Mouse (Mus musculus) adipocyte (in vitro differentiated cells): ENCODE measurements around the gene Cfb.
A peak's percentile ranks its signal among the peaks of the same experiment; 100 is the strongest.

ENCODE experiments used
- DNase-seq: peaks from one replicate; pipeline ENCODE4 v3.0.0-alpha.2; 2016; ENCODE audit warnings: low spot score

The Cfb gene

DNA sequence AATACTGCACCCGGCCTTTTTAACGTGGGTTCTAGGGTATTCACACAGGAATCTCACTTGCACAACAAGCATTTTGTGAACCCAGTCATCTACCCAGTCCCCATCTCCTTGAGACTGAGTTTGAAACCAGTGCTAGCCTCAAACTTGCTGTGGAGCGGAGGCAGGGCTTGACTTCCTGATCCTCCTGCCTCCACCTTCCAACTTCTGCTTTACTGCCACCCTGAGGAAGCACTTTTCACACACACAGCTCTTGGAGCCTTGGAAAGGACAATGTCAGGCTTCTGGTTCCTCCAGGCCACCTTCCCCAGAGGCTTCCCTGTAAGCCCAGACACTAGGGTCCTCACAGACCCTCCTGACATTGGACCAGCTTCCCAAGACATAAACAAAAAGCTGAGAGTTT, 21.0 kb upstream of the Cfb start:
- peak; percentile 45 for DNase-seq

GRCm38 (mm10) chr17:34881683-34882310, 19.5 kb upstream of the Cfb start, which contains the start of gene Gm20547:
TSS of gene Gm20547 (minus strand) at chr17:34882042.
- DNase-seq = no peak

- DNase-seq = no peak
These were observed 18.8 kb upstream of the Cfb start for GRCm38 (mm10) chr17:34881166-34881565.

- no peak for DNase-seq
These were observed 17.1 kb upstream of the Cfb start, which contains the start of gene Zbtb12 for GRCm38 (mm10) chr17:34879336-34879879. TSS of gene Zbtb12 (plus strand) at chr17:34879483.

DNA sequence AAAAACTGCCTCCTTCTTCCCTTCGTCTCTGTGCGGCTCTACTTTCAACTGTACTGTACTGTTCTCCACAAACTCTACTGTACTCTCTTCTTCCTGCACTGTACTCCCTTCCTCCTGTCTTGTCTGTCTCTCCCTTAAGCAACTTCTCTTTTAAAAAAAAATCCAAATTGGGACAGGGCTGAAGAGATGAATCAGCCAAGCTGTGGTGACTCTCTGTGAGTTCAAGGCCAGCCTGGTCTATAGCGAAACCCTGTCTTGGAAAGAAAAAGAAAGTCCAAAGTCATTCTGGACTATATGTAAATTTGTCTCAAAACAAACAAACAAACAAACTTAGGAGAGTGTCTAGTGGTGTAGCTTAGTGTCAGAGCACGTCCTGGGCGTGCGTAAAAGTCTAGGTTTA, 12.0 kb upstream of the Cfb start:
- DNase-seq = no peak

GRCm38 (mm10) chr17:34865981-34866380, 3.7 kb upstream of the Cfb start:
- no peak for DNase-seq

- DNase-seq = peak; percentile 36
These were observed 458 bp downstream of the Cfb start for GRCm38 (mm10) chr17:34861704-34862415.

DNA sequence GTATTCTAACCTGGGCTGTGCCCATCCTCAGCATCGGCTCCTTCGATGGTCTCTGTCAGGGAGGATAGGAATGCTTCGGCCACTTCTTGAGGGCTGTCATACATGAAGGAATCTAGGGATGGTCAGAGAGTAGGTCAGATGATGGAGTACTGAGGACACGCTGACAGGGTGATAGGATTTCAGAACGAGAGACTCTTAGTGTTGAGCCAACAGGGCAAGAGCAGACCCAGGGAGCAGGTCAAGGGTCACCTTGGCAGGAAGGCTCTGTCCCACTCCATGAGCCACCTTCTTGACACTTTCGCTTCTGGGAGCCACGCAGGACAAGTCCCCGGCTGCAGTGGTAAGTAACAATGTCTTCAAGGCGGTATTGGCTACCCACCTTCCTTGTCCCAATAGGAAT, 1.8 kb downstream of the Cfb start:
- DNase-seq = no peak

DNA sequence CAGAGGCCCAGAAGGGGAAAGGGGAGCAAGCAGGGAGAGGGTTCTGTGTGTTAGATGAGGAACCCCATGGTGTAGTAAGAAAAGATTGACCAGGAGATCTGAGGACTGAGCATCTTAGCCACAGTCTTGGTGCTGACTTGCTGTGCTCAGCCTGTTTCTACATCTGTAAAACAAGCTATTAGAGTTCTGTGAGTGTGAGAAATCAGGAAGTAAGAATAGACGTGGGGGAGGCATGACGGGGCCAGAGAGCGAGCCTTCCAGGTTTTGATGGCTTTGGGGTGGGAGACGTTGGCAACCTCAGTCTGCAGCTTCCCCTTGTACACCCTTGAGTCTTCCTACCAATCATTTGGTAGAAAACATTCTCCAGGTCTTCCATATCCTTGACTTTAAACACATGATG, 3.6 kb downstream of the Cfb start:
- DNase-seq = no peak

DNA sequence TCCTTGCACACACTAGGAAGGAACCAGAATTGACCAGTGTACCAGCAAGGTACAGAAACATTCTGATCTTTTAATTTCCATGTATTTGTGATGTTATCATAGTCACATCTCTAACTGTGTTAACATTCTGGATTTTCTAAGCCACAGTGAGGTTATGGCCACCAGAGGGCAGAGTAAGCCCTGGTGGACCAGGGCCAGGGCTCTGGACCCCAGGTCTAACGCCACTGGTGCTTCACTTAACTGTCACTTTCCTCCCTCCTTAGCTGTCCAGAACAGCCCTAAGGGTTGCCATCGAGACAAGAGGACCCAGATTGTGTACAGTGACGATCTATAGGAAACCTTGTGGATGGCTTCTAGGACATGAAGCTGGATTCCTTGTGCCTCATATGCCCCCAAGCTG, 6.5 kb downstream of the Cfb start:
- peak; percentile 50 for DNase-seq

DNA sequence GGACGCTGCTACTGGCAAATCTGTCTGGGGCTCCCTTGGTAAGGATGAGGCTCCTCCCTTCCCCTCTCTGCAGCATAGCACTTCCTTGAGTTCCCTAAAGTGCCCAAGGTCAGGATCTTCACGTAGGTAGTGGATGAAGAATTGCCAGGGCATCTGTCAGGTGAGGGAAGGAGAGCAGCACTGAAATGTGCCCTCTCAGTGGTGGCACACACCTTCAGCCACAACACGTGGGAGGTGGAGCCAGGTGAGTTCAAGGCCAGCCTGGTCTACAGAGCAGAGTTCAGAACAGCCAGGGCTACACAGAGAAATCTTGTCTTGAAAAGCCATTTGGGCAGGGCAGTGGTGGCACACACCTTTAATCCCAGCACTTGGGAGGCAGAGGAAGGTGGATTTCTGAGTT, 7.6 kb downstream of the Cfb start:
- DNase-seq = no peak

- DNase-seq = no peak
These were observed 8.8 kb downstream of the Cfb start for GRCm38 (mm10) chr17:34853511-34853910.

DNA sequence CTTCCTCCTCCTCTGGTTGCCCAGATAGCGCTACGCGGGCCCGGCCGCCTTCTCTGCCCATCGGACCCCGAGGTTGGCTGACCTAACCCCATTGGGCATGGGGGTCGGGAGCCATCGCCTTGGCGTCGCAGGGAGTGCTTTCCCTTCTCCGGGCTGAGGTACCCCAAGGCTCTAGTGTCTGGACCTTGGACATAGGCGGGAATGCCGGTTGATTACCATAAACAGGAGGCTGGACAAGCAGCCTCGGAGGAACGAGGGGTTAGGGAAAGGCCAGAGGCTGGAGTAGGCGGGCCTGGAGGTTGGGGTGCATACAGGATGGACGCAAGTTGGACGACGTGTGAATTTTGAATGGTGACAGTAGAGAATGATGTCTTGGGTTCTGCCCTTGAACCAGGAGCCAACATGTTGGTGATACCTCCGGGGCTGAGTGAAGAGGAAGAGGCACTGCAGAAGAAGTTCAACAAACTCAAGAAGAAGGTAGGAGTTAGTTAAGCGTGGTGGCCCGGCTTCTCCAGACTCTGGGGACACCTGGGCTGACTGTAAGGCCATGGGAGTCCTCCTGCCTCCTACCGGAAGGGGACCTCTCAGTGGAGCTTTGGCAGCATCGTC, 11.7 kb downstream of the Cfb start:
- DNase-seq = no peak

DNA sequence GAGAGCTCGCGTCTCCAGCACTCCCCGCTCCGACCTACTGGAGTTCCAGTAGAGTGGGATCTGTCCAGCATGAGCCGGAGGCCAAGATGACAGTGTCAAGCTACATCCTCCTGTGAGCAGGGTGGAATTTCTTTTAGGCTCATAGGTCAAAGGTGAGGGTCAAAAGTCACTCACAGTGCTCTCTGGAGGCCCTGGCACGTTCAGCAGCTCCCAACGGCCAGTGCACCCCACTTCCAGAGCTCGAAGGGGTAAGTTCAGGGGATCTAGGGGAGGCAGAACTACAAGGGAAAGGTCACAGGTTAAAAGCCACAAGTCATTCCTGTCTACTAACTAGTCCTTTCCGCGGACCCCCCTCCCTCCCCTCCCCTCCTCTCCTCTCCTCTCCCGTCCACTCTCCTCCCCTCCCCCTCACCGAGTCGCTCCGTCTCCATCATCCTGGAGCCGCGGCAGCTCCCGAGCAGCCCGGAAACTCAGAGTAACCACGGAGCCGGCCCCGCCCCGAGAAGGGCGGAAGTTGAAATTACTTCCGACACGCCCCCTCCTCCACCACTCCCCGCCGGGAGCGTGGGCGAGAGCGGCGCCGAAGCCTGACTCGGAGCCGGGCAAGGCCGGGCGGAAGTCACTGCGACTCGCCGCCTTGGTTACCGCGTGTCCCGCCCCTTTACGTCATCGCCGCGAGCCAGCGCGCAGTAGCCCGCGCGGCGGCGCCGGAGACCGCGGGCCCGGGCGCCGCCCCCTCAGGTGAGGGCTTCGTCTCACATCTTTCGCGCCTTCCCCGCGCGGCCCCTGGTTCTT, 12.4 kb downstream of the Cfb start, which contains the start of the genes Skiv2l and Nelfe:
Gene Skiv2l, minus strand, starts transcription at position 489 of the 795 bp plus-strand sequence.
Gene Nelfe, plus strand, starts transcription at position 670 of the 795 bp plus-strand sequence.
- DNase-seq = peak; percentile 98

DNA sequence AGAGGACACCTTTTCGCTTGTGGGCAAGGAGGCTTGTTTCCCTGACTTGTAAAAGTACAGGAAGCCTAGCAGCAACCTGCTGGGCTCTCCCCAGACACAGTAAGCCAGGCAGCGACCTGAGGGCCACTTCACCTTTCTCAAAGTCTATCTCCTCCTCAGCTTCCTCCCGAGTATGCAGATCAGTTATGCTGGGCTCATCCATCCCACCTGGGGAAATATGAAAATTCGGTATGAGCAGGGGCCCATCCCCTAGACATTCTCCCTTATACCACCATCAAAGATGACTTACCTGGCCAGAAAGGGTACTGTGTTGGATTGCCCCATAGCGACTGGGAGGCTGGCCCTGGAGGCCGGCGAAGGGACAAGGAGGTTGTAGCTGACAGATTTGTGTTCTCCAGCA, 14.7 kb downstream of the Cfb start:
- no peak for DNase-seq

DNA sequence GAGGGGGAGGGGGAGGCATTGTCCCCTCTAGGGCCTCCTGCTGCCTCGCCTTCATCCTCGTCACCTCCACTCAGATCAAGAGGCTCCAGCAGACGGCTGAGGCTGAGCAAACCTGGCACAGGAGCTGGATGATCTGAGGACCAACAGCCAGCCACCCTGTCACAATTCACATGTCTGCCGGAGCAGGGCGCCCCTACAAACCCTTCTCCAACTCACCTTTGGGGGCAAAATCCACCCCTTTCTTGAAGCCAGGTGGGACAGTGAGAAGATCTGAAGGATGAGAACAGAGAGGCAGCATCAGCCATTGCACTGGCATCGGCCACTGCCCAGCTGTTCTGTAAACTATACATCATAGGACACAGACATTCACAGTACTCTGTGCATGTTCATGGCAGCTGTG, 15.1 kb downstream of the Cfb start:
- DNase-seq = no peak

GRCm38 (mm10) chr17:34844884-34845283, 17.4 kb downstream of the Cfb start:
- no peak for DNase-seq

DNA sequence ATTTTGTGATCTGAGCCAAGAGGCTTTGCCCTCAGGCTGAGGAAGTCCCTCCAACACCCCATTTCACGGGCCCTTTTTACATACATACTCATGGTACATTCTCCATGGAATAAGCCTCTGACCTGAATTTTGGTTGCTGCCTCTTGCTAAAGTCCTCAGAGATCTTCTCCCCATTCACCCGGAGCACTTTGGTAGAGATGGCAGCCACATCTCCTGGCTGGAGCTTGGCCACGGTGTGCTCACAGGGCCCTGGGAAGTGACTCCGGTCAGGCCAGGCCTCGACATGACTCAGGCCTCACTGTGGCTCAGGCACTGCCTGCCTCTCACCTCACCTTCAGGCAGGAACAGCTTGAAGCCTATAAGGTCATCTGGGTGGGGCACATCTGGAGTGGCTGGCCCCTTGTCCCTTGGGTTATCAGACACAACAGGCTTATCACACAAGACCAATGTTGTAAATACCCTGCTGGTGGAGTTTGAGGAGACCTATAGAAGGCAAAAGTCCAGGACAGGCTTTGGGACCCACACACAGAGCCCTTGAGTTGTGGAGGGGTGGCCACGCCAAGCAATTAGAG, 21.5 kb downstream of the Cfb start:
- peak; percentile 71 for DNase-seq

DNA sequence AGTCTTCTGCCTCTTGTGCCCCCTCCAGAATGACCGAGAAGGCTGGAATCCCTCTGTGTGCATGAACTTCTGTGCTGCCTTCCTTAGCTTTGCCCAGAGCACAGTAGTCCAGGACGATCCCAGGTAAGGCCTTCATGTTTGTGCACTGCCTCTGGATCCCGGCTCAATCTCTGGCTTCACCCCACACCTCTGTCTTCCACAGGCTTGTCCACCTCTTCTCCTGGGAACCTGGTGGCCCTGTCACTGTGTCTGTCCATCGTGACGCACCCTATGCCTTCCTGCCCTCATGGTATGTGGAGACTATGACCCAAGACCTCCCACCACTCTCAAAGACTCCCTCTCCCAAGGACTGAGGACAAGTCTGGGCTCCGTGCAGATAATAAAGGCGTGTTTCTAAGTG, 23.5 kb downstream of the Cfb start:
- DNase-seq = no peak

DNA sequence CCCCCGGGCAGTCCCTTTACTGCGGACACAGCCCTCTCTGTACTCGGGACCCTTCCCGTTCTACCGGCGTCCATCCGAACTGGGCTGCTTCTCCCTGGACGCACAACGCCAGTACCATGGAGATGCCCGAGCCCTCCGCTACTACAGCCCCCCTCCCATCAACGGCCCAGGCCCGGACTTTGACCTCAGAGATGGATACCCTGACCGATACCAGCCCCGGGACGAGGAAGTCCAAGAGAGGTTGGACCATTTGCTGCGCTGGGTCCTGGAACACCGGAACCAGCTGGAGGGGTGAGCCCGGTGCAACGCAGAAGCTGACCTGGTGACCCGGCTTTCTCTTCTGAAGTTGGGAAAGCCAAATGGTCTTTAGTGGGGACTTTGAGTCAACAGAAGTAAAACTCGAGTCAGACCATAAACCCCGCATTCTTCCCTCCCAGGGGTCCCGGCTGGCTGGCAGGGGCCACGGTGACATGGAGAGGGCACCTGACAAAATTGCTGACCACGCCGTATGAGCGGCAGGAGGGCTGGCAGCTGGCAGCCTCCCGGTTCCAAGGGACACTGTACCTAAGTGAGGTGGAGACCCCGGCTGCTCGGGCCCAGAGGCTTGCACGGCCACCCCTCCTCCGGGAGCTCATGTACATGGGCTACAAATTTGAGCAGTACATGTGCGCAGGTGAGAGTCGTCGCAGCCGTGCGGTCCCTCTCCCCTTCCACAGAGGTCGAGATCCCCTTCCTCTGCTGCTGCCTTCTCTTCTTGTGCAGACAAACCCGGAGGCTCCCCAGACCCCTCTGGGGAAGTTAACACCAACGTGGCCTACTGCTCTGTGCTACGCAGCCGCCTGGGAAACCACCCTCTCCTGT, 24.6 kb downstream of the Cfb start:
- no peak for DNase-seq

GRCm38 (mm10) chr17:34836856-34837221, 25.5 kb downstream of the Cfb start, which contains the start of the genes Stk19 and Dxo:
TSS of gene Stk19 (minus strand) at chr17:34836945.
TSS of gene Dxo (plus strand) at chr17:34837019.
- DNase-seq = peak; percentile 97
